Mouse (Mus musculus) MEL (cell line): Measurements from ENCODE around the gene Ddost. TPM values are rescaled to one million over a fixed set of nuclear protein-coding genes. Genes with fewer than 3 reads are reported as not detected.

Source experiments
- DNase-seq: peaks from one replicate; pipeline ENCODE4 v3.0.0; 2011; ENCODE audit warnings: low read depth, low spot score
- H3K27ac ChIP-seq: 2 replicates; pipeline ENCODE4 v1.5.1; 2012; ENCODE audit warnings: low read depth, mild to moderate bottlenecking, control low read depth, low read length, moderate library complexity; ENCODE audit not compliant: control insufficient read depth
- H3K27me3 ChIP-seq, 2 experiments: fragments of 150-350 bp in 1 of 2; sonication (generic) in 1 of 2; 2 replicates each; pipeline ENCODE4 v1.6.1; 2012; ENCODE audit warnings: low read length in 2 of 2, mild to moderate bottlenecking in 2 of 2, improper control_type of control experiment in 1 of 2, moderate library complexity in 1 of 2; ENCODE audit not compliant: insufficient read depth in 2 of 2, control insufficient read depth in 1 of 2
- H3K36me3 ChIP-seq, 2 experiments: 2 replicates each; pipeline ENCODE4 v1.6.1; 2012 to 2014; ENCODE audit warnings: low read length in 2 of 2, improper control_type of control experiment in 1 of 2, inconsistent platforms in 1 of 2, mild to moderate bottlenecking in 1 of 2; ENCODE audit not compliant: insufficient read depth in 2 of 2, control insufficient read depth in 1 of 2
- H3K4me1 ChIP-seq, 2 experiments: fragments of 150-350 bp in 1 of 2; sonication (generic) in 1 of 2; 2 replicates each; pipeline ENCODE4 v1.6.1; 2012; ENCODE audit warnings: low read length in 2 of 2, improper control_type of control experiment in 1 of 2, mild to moderate bottlenecking in 1 of 2; ENCODE audit not compliant: insufficient read depth in 2 of 2, control insufficient read depth in 1 of 2
- H3K4me3 ChIP-seq, 2 experiments: fragments of 150-350 bp in 1 of 2; sonication (generic) in 1 of 2; 2 replicates each; pipeline ENCODE4 v1.5.1; 2012; ENCODE audit warnings: low read depth in 2 of 2, low read length in 2 of 2, mild to moderate bottlenecking in 2 of 2, moderate library complexity in 2 of 2, control low read depth in 1 of 2, improper control_type of control experiment in 1 of 2; ENCODE audit not compliant: control insufficient read depth in 1 of 2, insufficient read depth in 1 of 2
- H3K79me2 ChIP-seq: 2 replicates; pipeline ENCODE4 v1.6.1; 2012; ENCODE audit warnings: mild to moderate bottlenecking, low read length, moderate library complexity; ENCODE audit not compliant: control insufficient read depth, poor library complexity, insufficient read depth
- H3K9ac ChIP-seq: 2 replicates; pipeline ENCODE4 v1.6.1; 2012; ENCODE audit warnings: low read depth, mild to moderate bottlenecking, control low read depth, low read length, moderate library complexity; ENCODE audit not compliant: control insufficient read depth, poor library complexity, severe bottlenecking
- H3K9me3 ChIP-seq: fragments of 150-350 bp; sonication (generic); replicated peaks from 2 replicates; pipeline ENCODE4 v1.6.1; 2012; ENCODE audit warnings: mild to moderate bottlenecking, low read length, improper control_type of control experiment, moderate library complexity; ENCODE audit not compliant: insufficient read depth
- CHD1 ChIP-seq: IDR thresholded peaks from 2 replicates; pipeline ENCODE4 v1.6.1; 2012; ENCODE audit warnings: low read depth, mild to moderate bottlenecking, inconsistent platforms, low read length, improper control_type of control experiment
- CHD2 ChIP-seq: IDR thresholded peaks from 2 replicates; pipeline ENCODE4 v1.6.1; 2011; ENCODE audit warnings: low read length, improper control_type of control experiment
- CTCF ChIP-seq, 3 experiments: IDR thresholded peaks in 2 of 3; conservative IDR thresholded peaks in 1 of 3; 2 replicates each; pipeline ENCODE4 v1.5.1; 2011 to 2012; ENCODE audit warnings: low read length in 3 of 3, low read depth in 2 of 3, mild to moderate bottlenecking in 2 of 3, improper control_type of control experiment in 1 of 3, inconsistent platforms in 1 of 3, mixed read lengths in 1 of 3, moderate library complexity in 1 of 3; ENCODE audit not compliant: control insufficient read depth in 1 of 3, insufficient read depth in 1 of 3, poor library complexity in 1 of 3, severe bottlenecking in 1 of 3
- E2F4 ChIP-seq: IDR thresholded peaks from 2 replicates; pipeline ENCODE4 v1.6.1; 2011; ENCODE audit warnings: low read depth, low read length, improper control_type of control experiment, borderline replicate concordance
- ELF1 ChIP-seq: IDR thresholded peaks from 2 replicates; pipeline ENCODE4 v1.6.1; 2014; ENCODE audit warnings: low read depth, mild to moderate bottlenecking, inconsistent platforms, low read length, improper control_type of control experiment, moderate library complexity
- ETS1 ChIP-seq: IDR thresholded peaks from 2 replicates; pipeline ENCODE4 v1.6.1; 2012; ENCODE audit warnings: low read depth, mild to moderate bottlenecking, inconsistent platforms, low read length, improper control_type of control experiment, moderate library complexity
- GABPA ChIP-seq: IDR thresholded peaks from 2 replicates; pipeline ENCODE4 v1.6.1; 2012; ENCODE audit warnings: low read depth, mild to moderate bottlenecking, inconsistent platforms, low read length, improper control_type of control experiment, moderate library complexity
- GATA1 ChIP-seq: IDR thresholded peaks from 2 replicates; pipeline ENCODE4 v1.6.1; 2011; ENCODE audit warnings: low read depth, low read length, improper control_type of control experiment
- HCFC1 ChIP-seq: IDR thresholded peaks from 2 replicates; pipeline ENCODE4 v1.6.1; 2012; ENCODE audit warnings: low read depth, mild to moderate bottlenecking, inconsistent platforms, low read length, improper control_type of control experiment, moderate library complexity
- KAT2A ChIP-seq: conservative IDR thresholded peaks from 2 replicates; pipeline ENCODE4 v1.6.1; 2012; ENCODE audit warnings: low read depth, low read length, improper control_type of control experiment, inconsistent platforms
- MAFK ChIP-seq: IDR thresholded peaks from 2 replicates; pipeline ENCODE4 v1.6.1; 2011; ENCODE audit warnings: low read depth, mild to moderate bottlenecking, low read length, improper control_type of control experiment, borderline replicate concordance
- MAX ChIP-seq: IDR thresholded peaks from 2 replicates; pipeline ENCODE4 v1.6.1; 2011; ENCODE audit warnings: low read length, improper control_type of control experiment
- MAZ ChIP-seq: IDR thresholded peaks from 2 replicates; pipeline ENCODE4 v1.6.1; 2012; ENCODE audit warnings: low read depth, mild to moderate bottlenecking, inconsistent platforms, low read length, improper control_type of control experiment
- MEF2A ChIP-seq: IDR thresholded peaks from 2 replicates; pipeline ENCODE4 v1.6.1; 2014; ENCODE audit warnings: low read depth, mild to moderate bottlenecking, inconsistent platforms, low read length, improper control_type of control experiment; ENCODE audit not compliant: poor library complexity, insufficient replicate concordance, severe bottlenecking; ENCODE audit errors: extremely low read depth
- MYB ChIP-seq: IDR thresholded peaks from 2 replicates; pipeline ENCODE4 v1.6.1; 2011; ENCODE audit warnings: mild to moderate bottlenecking, low read depth, low read length, improper control_type of control experiment
- POLR2AphosphoS5 ChIP-seq: IDR thresholded peaks from 2 replicates; pipeline ENCODE4 v1.6.1; 2012; ENCODE audit warnings: low read depth, borderline replicate concordance, mild to moderate bottlenecking, inconsistent platforms, low read length, moderate library complexity, mixed read lengths
- RAD21 ChIP-seq: IDR thresholded peaks from 2 replicates; pipeline ENCODE4 v1.6.1; 2011; ENCODE audit warnings: mild to moderate bottlenecking, low read depth, low read length, improper control_type of control experiment
- RCOR1 ChIP-seq: IDR thresholded peaks from 2 replicates; pipeline ENCODE4 v1.6.1; 2012; ENCODE audit warnings: low read depth, mild to moderate bottlenecking, inconsistent platforms, low read length, improper control_type of control experiment
- SMC3 ChIP-seq: IDR thresholded peaks from 2 replicates; pipeline ENCODE4 v1.6.1; 2011; ENCODE audit warnings: low read depth, low read length, improper control_type of control experiment
- TCF12 ChIP-seq: IDR thresholded peaks from 2 replicates; pipeline ENCODE4 v1.6.1; 2014; ENCODE audit warnings: low read depth, mild to moderate bottlenecking, inconsistent platforms, low read length, improper control_type of control experiment, moderate library complexity
- USF2 ChIP-seq, 2 experiments: IDR thresholded peaks; 2 replicates each; pipeline ENCODE4 v1.6.1; 2011 to 2012; ENCODE audit warnings: improper control_type of control experiment in 2 of 2, low read length in 2 of 2, borderline replicate concordance in 1 of 2, inconsistent platforms in 1 of 2, low read depth in 1 of 2, mild to moderate bottlenecking in 1 of 2; ENCODE audit not compliant: insufficient read depth in 1 of 2
- ZC3H11A ChIP-seq: IDR thresholded peaks from 2 replicates; pipeline ENCODE4 v1.6.1; 2012; ENCODE audit warnings: low read depth, mild to moderate bottlenecking, inconsistent platforms, low read length, improper control_type of control experiment
- ZMIZ1 ChIP-seq: IDR thresholded peaks from 2 replicates; pipeline ENCODE4 v1.6.1; 2012; ENCODE audit warnings: low read depth, mild to moderate bottlenecking, inconsistent platforms, low read length, improper control_type of control experiment, moderate library complexity
- polyA plus RNA-seq, 2 experiments: library from polyadenylated mRNA; stranded (reverse) in 1 of 2; unstranded in 1 of 2; fragments of >175 nt in 1 of 2; fragments of >200 nt in 1 of 2; gene quantifications; 2 replicates each; pipeline versions ENCODE4 v1.2.1 to v1.2.4; 2012; ENCODE audit warnings: low replicate concordance in 2 of 2, low read depth in 1 of 2; ENCODE audit not compliant: insufficient read length in 2 of 2, insufficient read depth in 1 of 2, missing spikeins in 1 of 2
- total RNA-seq: library from RNA; depleted of rRNA; stranded (reverse); fragments of 300-350 nt; gene quantifications from 2 replicates; pipeline ENCODE4 v1.2.3, GENCODE M21; 2012

The Ddost gene
- total and polyA plus RNA-seq, 3 experiments: 68.9 to 402 (median 283) TPM

- no peak for DNase-seq
- Histone ChIP-seq H3K9me3 (no peaks in the 10 kb centered on the region), H3K27ac (no peak overlapping the region), H3K9ac (no peak overlapping the region), H3K79me2 (no peaks in the 10 kb centered on the region), H3K4me3 (no peak overlapping the region), H3K4me1 (peaks cover 2 to 13% of the 10 kb centered on the region in 2 experiments; a peak in 3 of 4 replicates), H3K27me3 (no peaks in the 10 kb centered on the region; a peak in 1 of 4 replicates), H3K36me3 (peaks cover 0 to 3% of the 10 kb centered on the region in 2 experiments; a peak in 2 of 4 replicates)
- TF ChIP-seq CHD2: no peak
- TF ChIP-seq HCFC1: no peak
- no peak for TF ChIP-seq TCF12
- TF ChIP-seq MEF2A: no peak
- TF ChIP-seq GATA1: no peak
- TF ChIP-seq ZC3H11A: no peak
These were observed 30.5 kb downstream of the Ddost start for GRCm38 (mm10) chr4:138335036-138335435.

DNA sequence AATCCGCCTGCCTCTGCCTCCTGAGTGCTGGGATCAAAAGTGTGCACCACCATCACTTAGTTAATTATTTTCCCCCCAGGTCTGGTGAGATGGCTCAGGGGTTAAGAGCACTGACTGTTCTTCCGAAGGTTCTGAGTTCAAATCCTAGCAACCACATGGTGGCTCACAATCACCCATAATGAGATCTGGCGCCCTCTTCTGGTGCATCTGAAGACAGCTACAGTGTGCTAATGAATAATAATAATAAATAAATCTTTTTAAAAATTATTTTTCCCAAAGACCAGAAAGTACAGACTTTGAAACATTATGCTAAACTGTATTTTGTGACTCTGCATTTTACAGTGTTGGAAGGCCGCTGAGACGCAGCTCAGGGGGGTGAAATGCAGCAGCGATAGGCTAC, 31.1 kb downstream of the Ddost start:
- peak in 2 of 3 experiments; percentile 16 to 22; a peak in 3 of 6 replicates for TF ChIP-seq CTCF (IDR thresholded peaks at IDR 0.05 in 2 of 3, conservative IDR thresholded peaks at IDR 0.05 in 1 of 3; ENCODE audit: control insufficient read depth in 1 of 3, insufficient read depth in 1 of 3, low read depth in 2 of 3, low read length in 3 of 3, poor library complexity in 1 of 3, severe bottlenecking in 1 of 3)
- no peak for TF ChIP-seq CHD1
- H3K9me3 ChIP-seq: no peaks in the 10 kb centered on the region
- H3K79me2 ChIP-seq: no peaks in the 10 kb centered on the region
- peaks cover 0 to 7% of the 10 kb centered on the region in 2 experiments; a peak in 2 of 4 replicates for H3K36me3 ChIP-seq
- no peak overlapping the region for H3K27ac ChIP-seq
- no peak overlapping the region for H3K9ac ChIP-seq
- H3K4me1 ChIP-seq: peaks cover 7 to 19% of the 10 kb centered on the region in 2 experiments; a peak in 3 of 4 replicates
- no peak for DNase-seq
- no peaks in the 10 kb centered on the region; a peak in 1 of 4 replicates for H3K27me3 ChIP-seq
- H3K4me3 ChIP-seq: no peak overlapping the region

- Histone ChIP-seq H3K36me3 (peaks cover 0 to 7% of the 10 kb centered on the region in 2 experiments; a peak in 2 of 4 replicates), H3K4me1 (peaks cover 7 to 21% of the 10 kb centered on the region in 2 experiments; a peak in 3 of 4 replicates), H3K79me2 (no peaks in the 10 kb centered on the region), H3K4me3 (no peak overlapping the region), H3K27me3 (no peaks in the 10 kb centered on the region; a peak in 1 of 4 replicates), H3K9me3 (no peaks in the 10 kb centered on the region), H3K27ac (peak overlapping the region; percentile 61), H3K9ac (peak overlapping the region; percentile 58)
- peak; percentile 80 for DNase-seq
- TF ChIP-seq MAFK (no peak), GATA1 (no peak), CHD2 (no peak), MAX (peak; percentile 66), SMC3 (no peak), ZMIZ1 (no peak), E2F4 (no peak), RAD21 (no peak), MEF2A (no peak), KAT2A (no peak), ETS1 (0 out of 2 replicates have a peak, but pooled peaks have one; percentile 31), CTCF (IDR thresholded peaks at IDR 0.05 in 2 of 3, conservative IDR thresholded peaks at IDR 0.05 in 1 of 3; ENCODE audit: control insufficient read depth in 1 of 3, insufficient read depth in 1 of 3, low read depth in 2 of 3, low read length in 3 of 3, poor library complexity in 1 of 3, severe bottlenecking in 1 of 3) (no peak), MAZ (peak; percentile 76), RCOR1 (0 out of 2 replicates have a peak, but pooled peaks have one; percentile 24), ZC3H11A (no peak), MYB (no peak), POLR2AphosphoS5 (no peak), CHD1 (no peak), GABPA (no peak), HCFC1 (peak; percentile 38; the same call in 1 of the 2 replicates), USF2 (IDR thresholded peaks at IDR 0.05; ENCODE audit: borderline replicate concordance in 1 of 2, insufficient read depth in 1 of 2, low read depth in 1 of 2, low read length in 2 of 2) (no peak), ELF1 (no peak)
These were observed 32.3 kb downstream of the Ddost start for GRCm38 (mm10) chr4:138336876-138337275.
